ENCODE assay signal across 1 mouse cellular context in the genomic region with DNA sequence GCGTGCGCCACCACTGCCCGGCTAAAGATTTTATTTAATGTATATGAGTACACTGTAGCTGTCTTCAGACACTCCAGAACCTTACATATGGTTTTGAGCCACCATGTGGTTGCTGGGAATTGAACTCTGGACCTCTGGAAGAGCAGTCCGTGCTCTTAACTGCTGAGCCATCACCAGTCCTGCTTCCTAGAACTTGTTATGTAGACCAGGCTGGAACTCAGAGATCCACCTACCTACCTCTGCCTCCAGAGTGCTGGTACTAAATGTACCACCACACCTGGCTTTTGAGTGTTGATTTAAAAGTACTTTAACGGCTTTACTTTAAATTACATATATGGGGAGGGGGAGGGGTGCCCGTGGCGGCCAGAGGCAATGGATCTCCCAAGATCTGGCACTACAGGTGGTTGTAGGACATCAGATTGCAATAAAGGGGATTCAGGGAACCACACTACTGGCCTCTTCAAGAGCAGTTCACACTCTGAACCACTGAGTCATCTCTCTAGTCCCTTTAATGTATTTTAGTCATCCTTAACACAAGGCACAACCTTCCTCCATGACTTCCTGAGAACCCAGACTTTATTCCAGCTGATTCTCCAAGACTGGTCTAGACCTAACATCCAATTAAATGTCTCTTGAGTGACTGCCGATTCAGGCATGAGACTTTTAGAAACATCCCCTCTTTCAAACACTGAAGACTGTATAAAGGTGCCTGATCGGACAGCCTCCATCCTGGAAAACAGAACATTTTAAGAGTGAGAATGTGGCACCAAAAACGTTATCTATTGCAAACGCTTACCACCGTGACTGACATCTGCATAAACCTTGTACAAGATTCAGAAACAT.
TF ChIP-seq lines count a peak whose summit lies in the region.

No protein-coding gene starts in this region.

TF ChIP-seq in MEL, 35 proteins besides CTCF, POLR2A, EP300 and RAD21:
- TF ChIP-seq E2F4 (IDR thresholded peaks at IDR 0.05; ENCODE audit: borderline replicate concordance, low read depth, low read length) (no peak), ETS1 (IDR thresholded peaks at IDR 0.05; ENCODE audit: low read depth, low read length) (no peak), SIN3A (IDR thresholded peaks at IDR 0.05; ENCODE audit: low read length) (no peak), USF2 (IDR thresholded peaks at IDR 0.05; ENCODE audit: borderline replicate concordance in 1 of 2, insufficient read depth in 1 of 2, low read depth in 1 of 2, low read length in 2 of 2) (no peak), MEF2A (IDR thresholded peaks at IDR 0.05; ENCODE audit: extremely low read depth, insufficient replicate concordance, low read depth, low read length, poor library complexity, severe bottlenecking) (no peak), ZKSCAN1 (IDR thresholded peaks at IDR 0.05; ENCODE audit: low read depth, low read length) (no peak), JUND (IDR thresholded peaks at IDR 0.05; ENCODE audit: low read depth, low read length) (no peak), ZNF384 (IDR thresholded peaks at IDR 0.05; ENCODE audit: low read depth, low read length) (no peak), NRF1 (IDR thresholded peaks at IDR 0.05; ENCODE audit: insufficient read depth, low read depth, low read length, poor library complexity, severe bottlenecking) (no peak), MAFK (IDR thresholded peaks at IDR 0.05; ENCODE audit: borderline replicate concordance, low read depth, low read length) (no peak), BHLHE40 (IDR thresholded peaks at IDR 0.05; ENCODE audit: borderline replicate concordance, low read depth, low read length) (no peak), TBP (IDR thresholded peaks at IDR 0.05; ENCODE audit: low read depth, low read length) (no peak), ZC3H11A (IDR thresholded peaks at IDR 0.05; ENCODE audit: low read depth, low read length) (no peak), GABPA (IDR thresholded peaks at IDR 0.05; ENCODE audit: low read depth, low read length) (no peak), MYB (IDR thresholded peaks at IDR 0.05; ENCODE audit: low read depth, low read length) (no peak)
TF ChIP-seq in MEL: peak in this region for 0.
